Mouse (Mus musculus) megakaryocyte, embryonic 14.5 days (primary cell): Measurements from ENCODE around the gene Prrg3.

Source experiments
- FLI1 ChIP-seq: IDR thresholded peaks from 2 replicates; pipeline ENCODE4 v1.6.1; 2012; ENCODE audit warnings: low read length, inconsistent platforms, mixed read lengths
- GATA1 ChIP-seq: IDR thresholded peaks from 3 replicates; pipeline ENCODE4 v1.6.1; 2012; ENCODE audit warnings: mixed read lengths, low read length, inconsistent platforms, borderline replicate concordance

GRCm38 (mm10) chrX:71946631-71947030 is 15.8 kb upstream of the Prrg3 start:
- TF ChIP-seq GATA1: no peak
- TF ChIP-seq FLI1: no peak
